Mouse (Mus musculus) embryonic fibroblast, embryonic 13.5 days (primary cell): ENCODE results near the gene Cmtm8.

Experiments used
- CTCF ChIP-seq: IDR thresholded peaks from 2 replicates; pipeline ENCODE4 v1.5.1; 2011; ENCODE audit warnings: mild to moderate bottlenecking, control low read depth, low read length, moderate library complexity, borderline replicate concordance; ENCODE audit not compliant: insufficient read depth
- POLR2A ChIP-seq: IDR thresholded peaks from 2 replicates; pipeline ENCODE4 v1.6.1; 2011; ENCODE audit warnings: low read depth, mild to moderate bottlenecking, control low read depth, low read length, moderate library complexity

- no peak for TF ChIP-seq CTCF
- TF ChIP-seq POLR2A: no peak
These were observed 56.8 kb downstream of the Cmtm8 start for GRCm38 (mm10) chr9:114787134-114787533.
